Mouse (Mus musculus): ENCODE measurements at regions not wholly inside any gene's neighbourhood (a gene's known extent, or its start where the extent isn't known, plus 50 kb on each side); places are given as distances from the start of the nearest gene placed in this dataset.

DNA sequence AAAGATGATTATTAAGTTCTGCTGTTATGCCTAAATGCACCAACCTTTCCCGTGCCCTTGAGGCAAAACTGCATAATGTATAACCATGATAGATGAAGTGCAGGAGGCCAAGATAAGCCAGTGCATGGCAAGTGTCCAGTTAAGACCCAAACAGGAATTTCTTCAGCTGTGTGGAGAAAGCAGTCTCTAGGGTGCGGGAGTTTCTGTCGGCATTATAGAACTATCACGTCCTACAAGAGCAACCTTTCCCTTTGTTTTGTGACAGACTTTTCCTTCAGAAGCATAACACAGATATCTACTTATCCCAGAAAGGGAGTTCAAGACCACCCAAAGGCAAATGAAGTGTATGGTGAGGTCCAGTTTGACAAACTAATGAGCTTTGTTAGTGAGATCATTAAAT lies 560.1 kb upstream of the Cdh18 start:
- Histone ChIP-seq H3K36me3 (ENCODE audit: insufficient read depth, low read length) (no peaks in the 10 kb centered on the region), H3K9me3 (ENCODE audit: low read length) (no peaks in the 10 kb centered on the region), H3K4me1 (ENCODE audit: insufficient read depth, low read depth, low read length) (no peaks in the 10 kb centered on the region), H3K4me2 (replicated peaks; ENCODE audit: low read depth, low read length) (no peak overlapping the region), H3K4me3 (ENCODE audit: low read depth, low read length) (no peak overlapping the region), H3K9ac (replicated peaks; ENCODE audit: low read depth) (no peak overlapping the region), H3K27ac (ENCODE audit: low read length) (no peak overlapping the region), H3K27me3 (replicated peaks; ENCODE audit: insufficient read depth, low read length) (no peaks in the 10 kb centered on the region)
- DNase-seq (ENCODE audit: low spot score) (no peak), ATAC-seq (no peak)
- 50% methylated on average over 4 of the region's 4 CpGs for WGBS
- TF ChIP-seq CTCF (IDR thresholded peaks at IDR 0.05) = no peak
- no peak for TF ChIP-seq EP300 (IDR thresholded peaks at IDR 0.05)

DNA sequence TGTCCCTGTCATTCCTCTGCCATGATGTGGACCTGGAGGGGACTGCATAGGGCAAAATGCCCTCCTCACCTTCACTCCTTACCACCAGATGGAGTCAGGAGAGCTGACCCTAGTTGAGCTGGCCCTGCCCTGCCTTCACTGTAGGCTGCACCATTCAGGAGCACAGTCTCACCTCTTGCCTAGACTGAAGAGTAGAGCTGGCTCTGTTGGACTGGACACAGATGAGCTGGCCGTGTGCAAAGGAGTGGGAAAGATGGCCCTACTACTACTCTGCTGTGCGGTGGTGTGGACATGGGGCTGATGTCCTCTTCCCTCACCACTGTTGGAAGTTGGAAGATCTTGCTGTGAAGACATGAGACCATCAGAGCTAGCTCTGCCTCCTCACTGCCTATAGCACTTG lies 555.5 kb upstream of the Cdh18 start:
- no peaks in the 10 kb centered on the region for H3K4me1 ChIP-seq (ENCODE audit: insufficient read depth, low read depth, low read length)
- no peak overlapping the region for H3K4me2 ChIP-seq (replicated peaks; ENCODE audit: low read depth, low read length)
- no peaks in the 10 kb centered on the region for H3K27me3 ChIP-seq (replicated peaks; ENCODE audit: insufficient read depth, low read length)
- H3K9me3 ChIP-seq (ENCODE audit: low read length) = no peaks in the 10 kb centered on the region
- H3K27ac ChIP-seq (ENCODE audit: low read length) = no peak overlapping the region
- DNase-seq (ENCODE audit: low spot score) (no peak), ATAC-seq (no peak)
- no peak for TF ChIP-seq EP300 (IDR thresholded peaks at IDR 0.05)
- TF ChIP-seq CTCF (IDR thresholded peaks at IDR 0.05) = no peak
- H3K4me3 ChIP-seq (ENCODE audit: low read depth, low read length) = no peak overlapping the region
- H3K9ac ChIP-seq (replicated peaks; ENCODE audit: low read depth) = no peak overlapping the region
- H3K36me3 ChIP-seq (ENCODE audit: insufficient read depth, low read length) = no peaks in the 10 kb centered on the region
- 81% methylated on average over 2 of the region's 2 CpGs for WGBS

DNA sequence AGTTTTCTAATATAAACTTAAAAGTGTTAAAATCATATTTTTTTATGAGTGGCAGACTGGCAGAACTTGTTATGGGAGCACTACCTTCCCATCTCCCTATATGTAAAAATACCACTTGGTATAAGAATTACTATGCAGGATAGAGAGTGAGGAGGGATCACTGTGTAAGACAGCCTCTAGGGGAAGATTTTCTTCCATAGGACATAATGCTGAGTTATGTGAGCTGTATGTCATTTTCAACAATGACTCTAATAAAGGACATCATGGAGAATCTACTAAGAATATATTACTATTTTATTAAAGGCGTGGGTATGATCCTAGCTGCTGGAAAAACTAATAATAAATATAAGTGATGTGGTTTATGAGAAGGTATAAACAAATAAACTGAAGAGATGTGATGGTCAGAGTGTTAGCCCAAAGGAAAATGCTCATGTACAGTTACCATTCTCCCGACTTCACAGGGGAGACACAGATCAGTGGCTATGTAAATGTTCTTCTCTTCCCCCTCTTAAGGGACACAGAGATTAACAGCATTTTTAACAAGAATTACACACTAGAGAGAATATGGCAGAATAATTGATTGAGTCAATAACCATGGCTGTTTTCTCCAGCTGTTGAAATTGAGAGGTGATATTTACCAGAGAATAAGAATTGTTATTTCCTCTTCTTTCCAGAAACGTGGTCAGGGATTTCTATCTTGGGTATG lies 553.5 kb upstream of the Cdh18 start:
- Histone ChIP-seq H3K36me3 (ENCODE audit: insufficient read depth, low read length) (no peaks in the 10 kb centered on the region), H3K27ac (ENCODE audit: low read length) (no peak overlapping the region), H3K9ac (replicated peaks; ENCODE audit: low read depth) (no peak overlapping the region), H3K9me3 (ENCODE audit: low read length) (no peaks in the 10 kb centered on the region), H3K4me1 (ENCODE audit: insufficient read depth, low read depth, low read length) (no peaks in the 10 kb centered on the region), H3K4me3 (ENCODE audit: low read depth, low read length) (no peak overlapping the region), H3K27me3 (replicated peaks; ENCODE audit: insufficient read depth, low read length) (no peaks in the 10 kb centered on the region), H3K4me2 (replicated peaks; ENCODE audit: low read depth, low read length) (no peak overlapping the region)
- DNase-seq (ENCODE audit: low spot score) (no peak), ATAC-seq (no peak)
- no peak for TF ChIP-seq CTCF (IDR thresholded peaks at IDR 0.05)
- no peak for TF ChIP-seq EP300 (IDR thresholded peaks at IDR 0.05)
- 60% methylated on average over 3 of the region's 3 CpGs for WGBS

DNA sequence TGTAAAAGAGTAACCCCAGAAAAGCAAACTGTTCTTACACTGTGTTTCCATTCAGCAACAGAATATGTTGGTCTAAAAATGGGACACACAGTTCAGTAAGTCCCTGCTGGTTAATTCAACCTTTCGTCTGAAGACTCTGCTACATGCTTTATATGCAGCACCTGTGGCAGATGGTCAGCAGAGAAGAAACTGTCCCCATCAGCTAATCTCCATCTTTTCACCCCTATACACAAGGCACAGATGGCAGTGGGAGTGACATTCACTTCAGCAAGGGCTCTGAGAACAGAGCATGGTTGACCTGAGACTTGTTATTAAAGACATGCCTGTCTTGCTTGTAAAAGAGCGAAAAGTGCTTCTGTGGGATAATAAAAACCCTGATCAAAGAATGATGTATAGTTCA lies 528.8 kb upstream of the Cdh18 start:
- Histone ChIP-seq H3K9me3 (ENCODE audit: low read length) (no peaks in the 10 kb centered on the region), H3K9ac (replicated peaks; ENCODE audit: low read depth) (no peak overlapping the region), H3K27me3 (replicated peaks; ENCODE audit: insufficient read depth, low read length) (no peaks in the 10 kb centered on the region), H3K36me3 (ENCODE audit: insufficient read depth, low read length) (no peaks in the 10 kb centered on the region), H3K4me2 (replicated peaks; ENCODE audit: low read depth, low read length) (no peak overlapping the region), H3K4me1 (ENCODE audit: insufficient read depth, low read depth, low read length) (no peaks in the 10 kb centered on the region), H3K27ac (ENCODE audit: low read length) (no peak overlapping the region), H3K4me3 (ENCODE audit: low read depth, low read length) (no peak overlapping the region)
- TF ChIP-seq EP300 (IDR thresholded peaks at IDR 0.05) = no peak
- no peak for TF ChIP-seq CTCF (IDR thresholded peaks at IDR 0.05)
- DNase-seq (ENCODE audit: low spot score) = no peak
- 77% methylated on average over 2 of the region's 2 CpGs for WGBS
- ATAC-seq = no peak

DNA sequence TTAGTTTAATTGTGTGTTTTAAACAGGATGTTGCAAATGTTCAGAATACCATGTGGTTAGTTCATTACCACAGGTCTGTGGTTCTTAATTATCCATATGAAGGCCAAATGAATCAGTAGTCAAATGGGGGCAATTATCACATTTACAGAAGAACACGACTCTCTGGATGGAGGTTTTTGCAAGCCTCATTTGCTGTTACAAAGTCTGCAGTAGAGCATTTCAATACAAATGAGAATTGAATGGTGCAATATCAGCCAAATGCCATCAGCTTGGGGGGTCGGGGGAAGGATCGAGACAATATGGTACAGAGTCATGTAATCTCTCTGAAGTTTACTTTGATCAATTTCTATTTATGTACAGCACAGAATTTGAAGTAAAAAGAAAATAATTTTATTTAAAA lies 518.6 kb upstream of the Cdh18 start:
- Histone ChIP-seq H3K9me3 (ENCODE audit: low read length) (no peaks in the 10 kb centered on the region), H3K4me1 (ENCODE audit: insufficient read depth, low read depth, low read length) (no peaks in the 10 kb centered on the region), H3K36me3 (ENCODE audit: insufficient read depth, low read length) (no peaks in the 10 kb centered on the region), H3K9ac (replicated peaks; ENCODE audit: low read depth) (no peak overlapping the region), H3K4me3 (ENCODE audit: low read depth, low read length) (no peak overlapping the region), H3K27ac (ENCODE audit: low read length) (no peak overlapping the region), H3K27me3 (replicated peaks; ENCODE audit: insufficient read depth, low read length) (no peaks in the 10 kb centered on the region), H3K4me2 (replicated peaks; ENCODE audit: low read depth, low read length) (no peak overlapping the region)
- DNase-seq (ENCODE audit: low spot score) (no peak), ATAC-seq (no peak)
- 59% methylated on average over 3 of the region's 3 CpGs for WGBS
- no peak for TF ChIP-seq CTCF (IDR thresholded peaks at IDR 0.05)
- no peak for TF ChIP-seq EP300 (IDR thresholded peaks at IDR 0.05)

DNA sequence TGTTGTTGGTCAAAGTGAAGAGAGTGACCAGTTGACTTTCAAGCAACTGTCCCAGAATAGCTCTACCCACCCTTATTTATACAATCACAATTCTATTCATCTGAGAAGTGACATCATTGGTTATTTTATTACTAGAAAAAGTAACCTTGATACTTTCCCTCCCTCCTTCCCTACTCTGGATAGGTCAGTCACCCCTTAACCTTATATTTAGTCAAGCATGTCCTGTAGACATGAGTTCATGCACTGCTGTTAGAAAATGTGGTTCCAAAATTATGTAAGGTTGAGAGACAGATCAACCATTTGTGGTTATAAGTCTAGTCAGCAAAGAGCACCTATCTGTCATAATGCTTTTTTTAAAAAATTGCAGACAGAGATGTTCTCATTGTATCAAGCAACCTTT lies 502.4 kb upstream of the Cdh18 start:
- Histone ChIP-seq H3K9me3 (ENCODE audit: low read length) (no peaks in the 10 kb centered on the region), H3K4me2 (replicated peaks; ENCODE audit: low read depth, low read length) (no peak overlapping the region), H3K4me1 (ENCODE audit: insufficient read depth, low read depth, low read length) (no peaks in the 10 kb centered on the region), H3K36me3 (ENCODE audit: insufficient read depth, low read length) (no peaks in the 10 kb centered on the region), H3K9ac (replicated peaks; ENCODE audit: low read depth) (no peak overlapping the region), H3K27ac (ENCODE audit: low read length) (no peak overlapping the region), H3K27me3 (replicated peaks; ENCODE audit: insufficient read depth, low read length) (no peaks in the 10 kb centered on the region), H3K4me3 (ENCODE audit: low read depth, low read length) (no peak overlapping the region)
- no peak for TF ChIP-seq EP300 (IDR thresholded peaks at IDR 0.05)
- TF ChIP-seq CTCF (IDR thresholded peaks at IDR 0.05) = no peak
- no peak for ATAC-seq
- DNase-seq (ENCODE audit: low spot score) = no peak
